Mouse (Mus musculus): ENCODE results near the gene Foxp2.

Foxp2 gene

DNA sequence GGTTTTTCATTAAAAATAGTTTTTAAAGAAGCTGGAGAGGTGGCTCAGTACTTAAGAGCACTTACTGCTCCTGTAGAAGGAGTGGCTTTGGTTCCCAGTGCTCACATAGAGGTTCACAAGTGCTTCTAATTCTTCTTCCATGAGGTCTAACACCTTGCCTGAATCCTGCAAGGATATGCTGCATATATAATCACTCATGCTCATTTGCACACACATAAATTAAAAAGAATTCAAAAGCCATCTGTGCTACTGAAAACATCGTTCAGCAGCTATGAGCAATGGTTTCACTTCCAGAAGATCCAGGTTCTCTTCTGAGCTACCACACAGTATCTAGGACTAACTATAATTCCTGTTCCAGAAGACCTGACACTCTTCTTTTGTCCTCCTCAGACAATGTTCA is 200.4 kb downstream of the Foxp2 start:
- no peak for DNase-seq (ENCODE audit: low read depth in 2 of 2, low spot score in 2 of 2)

DNA sequence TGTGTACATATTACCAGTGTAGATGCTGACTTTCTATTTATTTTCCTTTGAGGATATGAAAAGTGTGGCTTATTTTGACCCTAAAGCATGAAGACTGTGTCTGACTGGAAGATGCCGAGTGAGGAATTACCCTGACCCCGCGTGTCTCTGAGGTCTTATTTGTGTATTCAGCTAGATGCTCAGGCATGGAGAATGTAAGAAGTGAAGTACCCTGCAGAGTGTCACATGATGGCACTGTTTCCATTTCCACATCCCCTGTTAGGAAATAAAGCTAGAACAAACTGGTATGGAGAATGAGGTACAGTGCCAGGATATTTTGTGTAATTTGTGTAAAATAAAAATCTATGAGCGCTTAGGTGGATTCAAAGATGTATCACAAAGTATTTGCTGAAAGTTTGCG is 219.8 kb downstream of the Foxp2 start:
- no peak for DNase-seq (ENCODE audit: low read depth in 2 of 2, low spot score in 2 of 2)

DNA sequence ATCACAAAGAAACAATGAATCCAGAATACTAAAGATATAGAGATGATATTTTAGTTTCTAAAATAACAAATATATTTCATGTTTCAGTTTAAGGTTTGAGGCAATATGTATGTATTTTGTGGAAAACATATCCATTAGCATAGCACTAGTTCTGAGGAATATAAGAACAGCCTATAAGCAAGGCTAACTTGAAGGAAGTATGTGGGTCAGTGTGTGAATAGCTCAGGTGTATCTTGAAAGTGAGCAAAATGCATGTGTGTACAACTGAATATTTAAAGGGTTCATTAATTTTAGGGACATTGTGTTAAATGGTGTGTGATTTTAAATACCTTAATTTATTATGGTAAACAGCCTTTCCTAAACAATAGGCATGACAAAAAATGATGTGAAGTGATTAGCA is 220.2 kb downstream of the Foxp2 start:
- no peak for DNase-seq (ENCODE audit: low read depth in 2 of 2, low spot score in 2 of 2)

GRCm38 (mm10) chr6:15130142-15130541 is 229.0 kb downstream of the Foxp2 start:
- no peak for DNase-seq (ENCODE audit: low read depth in 2 of 2, low spot score in 2 of 2)

DNA sequence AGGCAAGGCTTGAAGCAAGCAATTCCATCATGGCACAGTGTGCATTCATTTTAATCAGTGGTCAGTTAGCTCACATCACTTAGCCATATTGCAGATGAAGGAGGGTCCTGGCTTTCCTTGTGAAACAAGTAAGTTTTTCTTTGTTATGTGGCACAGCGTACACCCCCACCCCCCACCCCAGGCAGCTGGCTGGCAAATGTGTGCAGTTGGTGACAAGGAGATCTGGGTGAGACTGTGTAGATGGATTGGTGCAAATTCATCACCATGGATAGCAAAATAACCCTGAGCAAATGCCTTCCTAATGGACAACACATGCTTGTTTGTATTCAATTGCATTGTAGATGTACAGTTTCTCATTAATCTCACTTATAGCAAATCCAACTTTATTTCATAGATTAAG is 240.9 kb downstream of the Foxp2 start:
- no peak for DNase-seq (ENCODE audit: low read depth in 2 of 2, low spot score in 2 of 2)

DNA sequence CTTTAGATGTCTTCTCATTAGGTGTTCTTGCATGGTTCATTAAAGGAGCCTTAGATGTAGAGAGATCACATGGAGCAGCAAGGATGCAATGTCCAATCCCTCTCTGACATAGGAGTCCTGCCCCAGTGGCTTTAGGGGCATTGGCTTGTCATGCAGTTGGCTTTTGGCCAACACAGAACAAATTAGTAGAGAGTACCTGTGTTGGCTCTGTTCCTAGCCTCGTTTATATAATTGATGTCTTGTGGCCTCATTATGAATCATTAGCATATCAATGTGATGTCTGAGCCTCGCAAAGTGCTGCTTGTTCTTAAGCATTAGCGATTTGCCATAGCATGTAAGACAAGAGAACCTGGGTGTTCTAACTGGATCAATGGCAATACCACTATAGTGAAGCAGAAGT is 250.5 kb downstream of the Foxp2 start:
- no peak for DNase-seq (ENCODE audit: low read depth in 2 of 2, low spot score in 2 of 2)

DNA sequence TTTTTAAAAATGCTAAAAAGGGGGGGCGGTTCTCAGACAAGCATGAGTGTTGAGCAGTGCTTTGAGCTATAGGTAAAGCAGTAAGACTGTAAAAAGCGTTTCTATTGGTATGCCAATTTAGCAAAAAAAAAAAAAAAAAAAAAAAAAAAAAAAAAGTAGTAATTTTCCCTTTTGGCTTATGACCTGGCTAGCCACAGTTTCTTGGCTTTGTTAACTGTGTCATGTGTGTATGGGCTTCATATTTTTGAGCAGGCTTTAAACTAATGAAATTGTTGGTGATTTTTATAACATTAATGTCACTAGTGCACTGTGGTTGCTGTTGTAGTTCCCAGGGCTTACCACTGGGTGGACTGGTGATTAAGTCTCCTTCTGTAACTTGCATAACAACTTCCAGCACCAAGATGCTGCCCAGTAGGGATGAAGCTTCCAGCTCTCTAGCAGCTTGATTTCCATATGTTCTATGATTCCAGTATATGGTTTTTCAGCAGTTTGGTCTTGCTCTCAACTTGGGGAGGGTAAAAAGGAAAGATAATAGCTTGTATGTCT is 262.4 kb downstream of the Foxp2 start:
- DNase-seq (ENCODE audit: low read depth in 2 of 2, low spot score in 2 of 2) = no peak

DNA sequence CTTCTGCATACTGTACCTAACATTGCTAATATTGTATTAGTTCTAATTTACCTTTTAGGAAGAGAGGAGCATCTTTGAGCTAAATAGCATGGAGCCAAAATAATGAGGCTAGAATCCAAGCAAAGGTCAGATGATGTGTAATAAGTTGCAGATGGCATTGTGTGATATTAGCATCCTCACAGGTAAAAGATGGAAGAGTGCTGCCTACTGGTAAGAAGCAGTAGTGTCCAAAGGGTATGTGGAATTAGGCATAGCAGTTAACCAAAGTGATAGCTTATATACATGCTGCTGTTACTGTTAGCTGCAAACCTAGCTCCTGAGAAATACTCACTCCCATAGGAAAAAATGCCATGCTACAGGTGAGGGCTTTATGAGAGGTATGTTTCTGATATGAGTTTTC is 275.6 kb downstream of the Foxp2 start:
- DNase-seq (ENCODE audit: low read depth in 2 of 2, low spot score in 2 of 2) = no peak

GRCm38 (mm10) chr6:15192877-15193276 is 291.7 kb downstream of the Foxp2 start:
- no peak for DNase-seq (ENCODE audit: low read depth in 2 of 2, low spot score in 2 of 2)

DNA sequence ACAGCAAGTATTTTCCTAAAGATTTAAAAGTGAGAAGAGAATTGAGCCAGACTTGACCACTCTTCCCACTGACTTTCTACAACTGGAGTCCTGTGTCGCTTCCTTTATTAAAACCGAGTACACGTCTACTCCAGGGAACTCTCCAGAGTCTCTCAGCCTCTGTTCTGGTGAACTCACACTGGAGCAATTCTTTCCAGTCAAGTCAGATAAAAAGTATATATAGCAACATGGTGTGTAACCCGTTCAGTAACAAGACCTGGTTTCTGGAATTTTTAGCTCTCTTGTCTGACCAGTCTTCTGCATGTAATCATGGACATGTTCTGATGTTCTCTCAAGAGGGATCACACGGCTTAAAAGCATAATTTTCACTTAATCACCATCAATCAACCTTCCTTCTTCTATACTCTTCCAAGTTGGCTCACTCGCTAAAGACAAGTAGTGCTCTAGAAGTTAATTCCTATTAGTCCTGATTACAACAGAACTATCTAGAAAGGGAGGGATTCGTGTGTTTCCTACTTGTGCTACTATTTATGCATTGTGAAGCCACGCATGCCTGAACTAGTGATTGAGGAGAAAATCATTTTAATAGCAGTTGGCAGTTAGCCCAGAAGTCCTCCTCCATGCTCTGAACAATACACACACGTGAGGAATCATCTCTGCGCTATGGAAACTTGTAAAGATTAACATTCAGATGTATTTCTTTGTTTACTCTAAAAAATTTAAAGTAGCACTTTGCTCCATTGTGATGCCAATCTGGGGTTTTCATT is 341.2 kb downstream of the Foxp2 start:
- DNase-seq (ENCODE audit: low read depth in 2 of 2, low spot score in 2 of 2) = no peak

GRCm38 (mm10) chr6:15257393-15257792 is 356.2 kb downstream of the Foxp2 start:
- no peak for DNase-seq (ENCODE audit: low read depth in 2 of 2, low spot score in 2 of 2)

GRCm38 (mm10) chr6:15257893-15258292 is 356.7 kb downstream of the Foxp2 start:
- DNase-seq (ENCODE audit: low read depth in 2 of 2, low spot score in 2 of 2) = no peak

- DNase-seq (ENCODE audit: low read depth in 2 of 2, low spot score in 2 of 2) = no peak
Measured at GRCm38 (mm10) chr6:15268136-15268535, 367.0 kb downstream of the Foxp2 start.

DNA sequence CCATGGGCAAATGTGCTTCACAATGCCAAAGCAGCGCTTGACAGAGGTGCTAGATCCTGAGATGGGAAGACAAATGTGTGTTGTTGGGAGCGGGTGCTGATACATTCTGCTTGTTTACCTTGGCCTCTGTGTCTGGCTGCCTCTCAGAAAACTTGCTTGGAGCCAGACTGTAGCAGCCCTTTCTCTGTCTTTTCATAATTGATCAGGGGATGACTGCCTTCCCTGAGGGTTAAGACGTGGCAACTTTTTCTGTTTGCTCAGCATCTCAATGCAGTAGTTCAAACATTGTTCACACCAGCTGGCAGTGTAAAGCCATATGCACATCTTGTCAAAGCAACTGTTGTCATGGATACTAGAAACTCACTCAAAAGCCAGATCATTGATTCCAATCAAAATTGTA is 384.1 kb downstream of the Foxp2 start:
- DNase-seq (ENCODE audit: low read depth in 2 of 2, low spot score in 2 of 2) = no peak

GRCm38 (mm10) chr6:15294081-15294480 is 392.9 kb downstream of the Foxp2 start:
- DNase-seq (ENCODE audit: low read depth in 2 of 2, low spot score in 2 of 2) = no peak

DNA sequence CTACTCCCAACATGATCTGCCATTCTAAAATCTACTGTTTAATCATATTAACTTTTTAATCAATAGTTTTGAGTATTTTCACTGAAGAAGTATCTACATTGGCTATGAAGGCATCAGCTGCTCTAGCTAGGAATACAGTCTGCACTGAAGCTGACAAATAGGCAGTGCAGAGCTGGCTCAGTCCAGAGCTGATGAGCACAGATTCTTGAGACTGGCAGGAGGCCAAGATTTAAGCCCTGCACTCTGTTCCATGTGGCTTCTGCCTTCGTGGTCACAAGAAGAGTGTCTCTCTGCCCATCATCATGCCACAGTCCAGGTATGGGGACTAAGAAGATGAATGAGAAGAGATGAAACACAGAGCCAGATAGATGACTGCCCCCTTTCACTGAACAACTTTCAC is 398.1 kb downstream of the Foxp2 start:
- no peak for DNase-seq (ENCODE audit: low read depth in 2 of 2, low spot score in 2 of 2)

DNA sequence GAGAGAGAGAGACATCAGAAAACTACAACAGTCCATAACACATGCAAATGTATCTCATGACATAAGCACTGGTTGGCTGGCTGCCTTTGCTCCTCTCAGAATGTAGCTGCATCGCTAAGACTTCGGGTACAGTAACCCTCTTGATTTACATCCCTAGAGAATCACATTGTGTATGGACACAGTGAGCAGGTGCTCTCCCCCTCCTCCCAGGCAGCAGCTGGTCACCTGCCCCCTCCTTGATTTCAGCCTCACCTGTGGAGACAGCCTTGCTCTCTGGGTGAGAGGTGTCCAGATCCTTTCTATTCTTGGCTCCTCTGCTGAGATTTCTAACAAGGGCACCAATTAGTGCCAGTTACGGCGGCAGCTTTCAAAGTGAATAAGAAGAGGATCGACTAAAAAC is 409.5 kb downstream of the Foxp2 start:
- DNase-seq (ENCODE audit: low read depth in 2 of 2, low spot score in 2 of 2) = no peak

GRCm38 (mm10) chr6:15316948-15317347 is 415.8 kb downstream of the Foxp2 start:
- no peak for DNase-seq (ENCODE audit: low read depth in 2 of 2, low spot score in 2 of 2)

GRCm38 (mm10) chr6:15318343-15318742 is 417.2 kb downstream of the Foxp2 start:
- DNase-seq (ENCODE audit: low read depth in 2 of 2, low spot score in 2 of 2) = no peak

DNA sequence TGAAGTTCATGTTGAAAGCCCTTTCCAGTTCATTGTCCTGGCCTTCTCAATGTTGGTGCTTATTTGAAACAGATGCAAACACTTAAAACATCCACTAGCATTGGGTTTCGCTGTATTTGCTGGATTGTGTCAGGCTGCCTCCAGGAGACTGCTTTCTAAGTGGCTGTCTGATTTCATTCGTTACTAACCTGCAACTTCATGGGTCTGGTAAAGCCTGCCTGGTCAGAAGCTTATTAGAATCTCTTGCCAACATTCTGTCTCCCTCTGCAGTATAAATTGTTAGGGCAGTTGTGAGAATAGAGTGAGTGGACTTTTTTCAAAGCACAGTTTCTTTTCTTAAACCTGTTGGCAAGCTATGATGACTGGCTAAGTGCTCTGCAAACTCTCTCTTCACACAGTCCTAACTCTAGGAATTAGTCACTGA is 420.4 kb downstream of the Foxp2 start:
- no peak for DNase-seq (ENCODE audit: low read depth in 2 of 2, low spot score in 2 of 2)

DNA sequence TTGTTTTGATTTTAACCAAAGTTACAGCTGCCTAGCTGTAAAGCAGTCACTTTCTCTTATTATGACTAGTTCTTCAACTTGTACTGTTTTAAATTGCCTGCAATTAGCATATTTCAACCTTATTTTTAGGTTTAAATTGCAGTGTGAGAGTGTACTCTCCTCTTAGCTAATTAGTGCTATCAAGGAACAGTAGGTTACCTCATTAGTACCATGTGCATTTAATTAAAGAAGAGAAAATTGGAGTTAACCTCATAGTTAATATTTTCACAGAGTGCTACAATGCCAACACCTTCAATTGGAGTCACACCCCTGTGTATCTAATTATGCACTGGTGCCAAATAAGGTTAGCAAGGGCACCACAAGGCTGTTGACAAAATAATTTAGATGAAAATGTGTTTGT is 421.9 kb downstream of the Foxp2 start:
- DNase-seq (ENCODE audit: low read depth in 2 of 2, low spot score in 2 of 2) = no peak

DNA sequence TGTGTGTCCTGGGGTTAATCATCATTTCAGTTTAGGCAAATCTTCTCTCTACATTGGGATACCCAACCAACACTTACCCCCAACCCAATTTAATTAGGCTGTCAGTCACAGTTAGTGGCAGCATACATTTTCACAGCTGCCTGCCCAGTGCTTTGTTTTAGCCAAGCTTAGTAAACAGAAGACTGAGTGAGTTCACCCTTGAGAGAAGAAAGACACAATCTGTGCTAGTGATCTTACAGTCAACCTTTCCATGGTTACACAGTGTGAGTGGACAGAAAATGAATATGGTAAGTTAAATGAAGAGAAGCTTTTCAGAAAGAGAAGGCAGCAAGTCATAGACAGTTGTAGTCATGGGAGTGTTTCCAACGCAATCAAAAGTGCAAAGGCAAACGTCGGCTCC is 446.6 kb downstream of the Foxp2 start:
- no peak for DNase-seq (ENCODE audit: low read depth in 2 of 2, low spot score in 2 of 2)

DNA sequence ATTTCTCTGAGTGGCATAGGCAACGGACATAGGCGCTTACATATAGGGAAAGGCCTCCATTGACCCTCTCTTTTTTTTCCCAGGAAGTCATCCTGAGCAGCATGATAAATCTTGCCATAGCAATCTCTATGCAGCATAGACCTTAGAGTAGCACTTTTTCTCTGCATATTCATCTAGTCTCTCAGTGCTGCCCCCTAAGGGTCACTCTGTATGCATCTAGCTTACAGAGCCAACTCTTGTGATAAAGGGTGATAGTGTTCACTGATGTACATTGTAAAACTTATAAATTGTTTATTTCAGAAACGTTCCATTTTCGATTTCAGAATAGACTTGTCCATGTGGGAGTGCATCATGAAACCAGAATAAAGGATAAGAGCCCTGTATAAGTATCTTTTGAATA is 454.7 kb downstream of the Foxp2 start:
- DNase-seq (ENCODE audit: low read depth in 2 of 2, low spot score in 2 of 2) = no peak
